Mouse (Mus musculus): ENCODE measurements at regions not wholly inside any gene's neighbourhood (a gene's known extent, or its start where the extent isn't known, plus 50 kb on each side); places are given as distances from the start of the nearest gene placed in this dataset.

GRCm38 (mm10) chr12:25861100-25861499 is 554.0 kb downstream of the Rnf144a start:
- in situ Hi-C loops (cut with MboI; ENCODE audit: low pct_unique_long_range_greater_than_20kb in 1 of 2, low sequenced_read_pairs in 2 of 2, unreplicated experiment in 1 of 2) = no loop called here

GRCm38 (mm10) chr12:25858397-25858796 is 556.7 kb downstream of the Rnf144a start:
- in situ Hi-C loops (cut with MboI; ENCODE audit: low pct_unique_long_range_greater_than_20kb in 1 of 2, low sequenced_read_pairs in 2 of 2, unreplicated experiment in 1 of 2) = no loop called here

- in situ Hi-C loops (cut with MboI; ENCODE audit: low pct_unique_long_range_greater_than_20kb in 1 of 2, low sequenced_read_pairs in 2 of 2, unreplicated experiment in 1 of 2) = no loop called here
These were observed 585.0 kb downstream of the Rnf144a start for GRCm38 (mm10) chr12:25830057-25830456.

GRCm38 (mm10) chr12:25827961-25828360 is 587.1 kb downstream of the Rnf144a start:
- in situ Hi-C loops (cut with MboI; ENCODE audit: low pct_unique_long_range_greater_than_20kb in 1 of 2, low sequenced_read_pairs in 2 of 2, unreplicated experiment in 1 of 2) = no loop called here

GRCm38 (mm10) chr12:25826928-25827327 is 588.1 kb downstream of the Rnf144a start:
- in situ Hi-C loops (cut with MboI; ENCODE audit: low pct_unique_long_range_greater_than_20kb in 1 of 2, low sequenced_read_pairs in 2 of 2, unreplicated experiment in 1 of 2) = no loop called here

GRCm38 (mm10) chr12:25826451-25826850 is 588.6 kb downstream of the Rnf144a start:
- in situ Hi-C loops (cut with MboI; ENCODE audit: low pct_unique_long_range_greater_than_20kb in 1 of 2, low sequenced_read_pairs in 2 of 2, unreplicated experiment in 1 of 2) = no loop called here

GRCm38 (mm10) chr12:25816248-25816647 is 598.8 kb downstream of the Rnf144a start:
- in situ Hi-C loops (cut with MboI; ENCODE audit: low pct_unique_long_range_greater_than_20kb in 1 of 2, low sequenced_read_pairs in 2 of 2, unreplicated experiment in 1 of 2) = no loop called here

GRCm38 (mm10) chr12:25795092-25795491 is 620.0 kb downstream of the Rnf144a start:
- in situ Hi-C loops (cut with MboI; ENCODE audit: low pct_unique_long_range_greater_than_20kb in 1 of 2, low sequenced_read_pairs in 2 of 2, unreplicated experiment in 1 of 2) = no loop called here

GRCm38 (mm10) chr12:25794571-25794970 is 620.5 kb downstream of the Rnf144a start:
- in situ Hi-C loops (cut with MboI; ENCODE audit: low pct_unique_long_range_greater_than_20kb in 1 of 2, low sequenced_read_pairs in 2 of 2, unreplicated experiment in 1 of 2) = no loop called here

GRCm38 (mm10) chr12:25792571-25793075 is 622.4 kb downstream of the Rnf144a start:
- in situ Hi-C loops (cut with MboI; ENCODE audit: low pct_unique_long_range_greater_than_20kb in 1 of 2, low sequenced_read_pairs in 2 of 2, unreplicated experiment in 1 of 2) = no loop called here

- in situ Hi-C loops (cut with MboI; ENCODE audit: low pct_unique_long_range_greater_than_20kb in 1 of 2, low sequenced_read_pairs in 2 of 2, unreplicated experiment in 1 of 2) = no loop called here
These were observed 624.1 kb downstream of the Rnf144a start for GRCm38 (mm10) chr12:25790956-25791355.

GRCm38 (mm10) chr12:25785646-25786606 is 629.1 kb downstream of the Rnf144a start:
- in situ Hi-C loops (cut with MboI; ENCODE audit: low pct_unique_long_range_greater_than_20kb in 1 of 2, low sequenced_read_pairs in 2 of 2, unreplicated experiment in 1 of 2) = no loop called here

- in situ Hi-C loops (cut with MboI; ENCODE audit: low pct_unique_long_range_greater_than_20kb in 1 of 2, low sequenced_read_pairs in 2 of 2, unreplicated experiment in 1 of 2) = no loop called here
These were observed 630.7 kb downstream of the Rnf144a start for GRCm38 (mm10) chr12:25784401-25784800.

- in situ Hi-C loops (cut with MboI; ENCODE audit: low pct_unique_long_range_greater_than_20kb in 1 of 2, low sequenced_read_pairs in 2 of 2, unreplicated experiment in 1 of 2) = no loop called here
These were observed 631.9 kb downstream of the Rnf144a start for GRCm38 (mm10) chr12:25782972-25783717.

GRCm38 (mm10) chr12:25771856-25772255 is 643.2 kb downstream of the Rnf144a start:
- in situ Hi-C loops (cut with MboI; ENCODE audit: low pct_unique_long_range_greater_than_20kb in 1 of 2, low sequenced_read_pairs in 2 of 2, unreplicated experiment in 1 of 2) = no loop called here

GRCm38 (mm10) chr12:25768644-25769043 is 646.4 kb downstream of the Rnf144a start:
- in situ Hi-C loops (cut with MboI; ENCODE audit: low pct_unique_long_range_greater_than_20kb in 1 of 2, low sequenced_read_pairs in 2 of 2, unreplicated experiment in 1 of 2) = no loop called here

- in situ Hi-C loops (cut with MboI; ENCODE audit: low pct_unique_long_range_greater_than_20kb in 1 of 2, low sequenced_read_pairs in 2 of 2, unreplicated experiment in 1 of 2) = no loop called here
These were observed 652.0 kb downstream of the Rnf144a start for GRCm38 (mm10) chr12:25763061-25763460.

GRCm38 (mm10) chr12:25757014-25757413 is 658.0 kb downstream of the Rnf144a start:
- in situ Hi-C loops (cut with MboI; ENCODE audit: low pct_unique_long_range_greater_than_20kb in 1 of 2, low sequenced_read_pairs in 2 of 2, unreplicated experiment in 1 of 2) = no loop called here

- in situ Hi-C loops (cut with MboI; ENCODE audit: low pct_unique_long_range_greater_than_20kb in 1 of 2, low sequenced_read_pairs in 2 of 2, unreplicated experiment in 1 of 2) = no loop called here
These were observed 636.9 kb upstream of the Id2 start for GRCm38 (mm10) chr12:25733801-25734200.
